Mouse (Mus musculus) megakaryocyte, embryonic 14.5 days (primary cell): ENCODE results near the gene Macrod1.

Source experiments
- FLI1 ChIP-seq: IDR thresholded peaks from 2 replicates; pipeline ENCODE4 v1.6.1; 2012; ENCODE audit warnings: low read length, inconsistent platforms, mixed read lengths
- GATA1 ChIP-seq: IDR thresholded peaks from 3 replicates; pipeline ENCODE4 v1.6.1; 2012; ENCODE audit warnings: mixed read lengths, low read length, inconsistent platforms, borderline replicate concordance

- TF ChIP-seq GATA1: no peak
- TF ChIP-seq FLI1: no peak
Observed at GRCm38 (mm10) chr19:7130317-7130716, 73.7 kb downstream of the Macrod1 start.
